Mouse (Mus musculus) brown adipose tissue, adult 24 weeks (tissue): ENCODE measurements around the gene Cenpa. TPM values are rescaled to one million over a fixed set of nuclear protein-coding genes. Genes with fewer than 3 reads are reported as not detected.
"Not testable (repeated sequence)": the region's sequence is repeated elsewhere in the genome, so short reads cannot be mapped to it uniquely, and the experiment has no call there.

Source experiments
- H3K27ac ChIP-seq: fragments of 200-500 bp; replicated peaks from 2 replicates; pipeline ENCODE4 v1.5.1; 2012; ENCODE audit warnings: low read depth, mild to moderate bottlenecking, low read length
- H3K4me1 ChIP-seq: fragments of 200-500 bp; 2 replicates; pipeline ENCODE4 v1.6.1; 2012; ENCODE audit warnings: low read length, mixed read lengths; ENCODE audit not compliant: control insufficient read depth, insufficient read depth, insufficient read length
- H3K4me3 ChIP-seq: fragments of 200-500 bp; 2 replicates; pipeline ENCODE4 v1.5.1; 2012; ENCODE audit warnings: low read depth, mild to moderate bottlenecking, low read length, moderate library complexity; ENCODE audit not compliant: insufficient read depth
- polyA plus RNA-seq: library from polyadenylated mRNA; stranded (reverse); fragments of >200 nt; gene quantifications from 2 replicates; pipeline ENCODE4 v1.2.4, GENCODE M21; 2012; ENCODE audit not compliant: missing spikeins, insufficient read depth, insufficient read length

Gene Cenpa
- polyA plus RNA-seq, 1 experiment: 13.7 TPM

DNA sequence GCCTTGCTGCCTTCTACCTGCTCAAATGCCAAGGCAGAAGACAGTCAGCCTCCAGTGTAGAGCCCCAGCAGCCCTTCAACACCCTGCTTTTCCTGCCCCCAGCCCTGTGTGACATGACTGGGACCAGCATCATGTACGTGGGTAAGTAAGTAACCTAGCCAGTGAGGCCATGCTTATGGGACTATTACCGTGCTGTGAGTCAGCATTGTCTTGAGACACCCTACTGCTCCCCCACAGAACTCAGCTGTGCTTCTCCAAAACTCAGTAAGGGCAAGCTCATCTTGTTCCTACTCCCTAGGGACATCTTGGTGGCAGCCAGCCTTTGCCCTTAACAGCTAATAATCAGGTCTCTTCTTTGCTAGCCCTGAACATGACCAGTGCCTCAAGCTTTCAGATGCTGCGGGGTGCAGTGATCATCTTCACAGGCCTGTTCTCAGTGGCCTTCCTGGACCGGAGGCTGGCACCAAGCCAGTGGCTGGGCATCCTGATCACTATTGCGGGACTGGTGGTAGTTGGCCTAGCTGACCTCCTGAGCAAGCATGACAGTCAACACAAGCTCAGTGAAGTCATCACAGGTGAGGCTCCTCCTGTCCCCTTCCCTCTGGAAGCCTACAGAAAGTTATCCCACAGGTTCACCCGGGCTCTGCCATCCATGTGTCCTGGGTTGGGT is 10.9 kb upstream of the Cenpa start:
- peaks cover 8% of the 10 kb centered on the region for H3K4me1 ChIP-seq
- H3K27ac ChIP-seq: no peak overlapping the region
- no peak overlapping the region for H3K4me3 ChIP-seq

DNA sequence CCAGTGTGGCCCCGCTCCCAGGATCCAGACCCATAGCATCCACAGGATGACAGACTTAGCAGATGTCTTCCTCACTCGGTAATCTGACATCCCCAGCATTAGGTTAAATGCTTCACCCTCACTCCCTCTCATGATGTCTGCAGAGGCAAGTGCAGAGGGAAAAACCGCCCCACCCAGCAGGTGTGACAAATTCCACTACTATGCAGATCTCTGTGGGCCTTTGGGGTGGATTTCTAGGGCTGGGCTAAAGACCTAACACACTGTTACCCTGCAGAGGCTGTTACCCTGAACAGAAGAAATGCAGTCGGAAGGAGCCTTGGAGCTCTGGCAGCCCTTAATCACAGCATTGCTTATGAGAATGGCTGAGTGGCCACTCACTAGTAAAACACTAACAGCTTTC is 7.5 kb upstream of the Cenpa start:
- Histone ChIP-seq H3K27ac (no peak overlapping the region), H3K4me3 (no peak overlapping the region), H3K4me1 (no peaks in the 10 kb centered on the region)

DNA sequence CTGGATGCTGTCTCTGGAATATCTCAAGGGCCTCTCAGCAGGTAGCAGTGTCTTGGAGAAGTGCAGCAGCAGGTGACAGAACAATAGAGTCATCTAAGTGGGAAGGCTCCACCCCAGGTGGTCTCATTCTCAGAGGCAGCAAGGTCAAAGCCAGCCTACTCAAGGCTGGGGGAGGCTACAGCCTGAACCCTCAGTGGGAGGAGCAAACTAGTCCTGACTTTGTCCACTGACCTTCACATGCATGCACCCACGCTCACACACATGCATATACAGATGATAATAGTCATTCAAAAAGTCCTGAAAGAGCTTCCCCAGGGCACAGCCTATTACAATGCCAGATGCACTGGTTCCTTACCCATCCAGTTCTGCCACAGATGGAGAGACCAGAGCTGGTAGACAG is 6.3 kb upstream of the Cenpa start:
- H3K4me3 ChIP-seq: no peak overlapping the region

DNA sequence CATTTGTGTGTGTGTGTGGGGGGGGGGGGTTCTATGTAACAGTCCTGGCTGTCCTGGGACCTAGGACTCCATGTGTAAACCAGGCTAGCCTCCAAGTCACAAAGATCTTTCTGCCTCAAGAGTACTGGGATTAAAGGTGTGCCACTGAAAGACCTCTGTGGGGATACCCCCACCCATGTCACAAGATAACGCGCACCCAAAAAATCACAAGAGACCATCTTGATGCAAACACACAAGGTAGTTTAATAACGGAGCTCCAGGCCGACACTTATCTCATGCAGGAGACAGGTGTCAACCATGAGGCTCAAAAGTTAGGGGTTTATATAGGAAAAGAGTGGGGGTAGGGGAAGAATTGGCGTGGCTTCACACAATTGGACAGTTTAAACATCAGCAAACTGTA is 5.8 kb upstream of the Cenpa start:
- Histone ChIP-seq H3K4me1 (peaks cover under 1% of the 10 kb centered on the region; the same call in 1 of the 2 replicates), H3K4me3 (no peak overlapping the region), H3K27ac (no peak overlapping the region)

More for the DNA sequence above, 6.3 kb upstream of the Cenpa start:
- Histone ChIP-seq H3K4me1 (no peaks in the 10 kb centered on the region), H3K27ac (no peak overlapping the region)

DNA sequence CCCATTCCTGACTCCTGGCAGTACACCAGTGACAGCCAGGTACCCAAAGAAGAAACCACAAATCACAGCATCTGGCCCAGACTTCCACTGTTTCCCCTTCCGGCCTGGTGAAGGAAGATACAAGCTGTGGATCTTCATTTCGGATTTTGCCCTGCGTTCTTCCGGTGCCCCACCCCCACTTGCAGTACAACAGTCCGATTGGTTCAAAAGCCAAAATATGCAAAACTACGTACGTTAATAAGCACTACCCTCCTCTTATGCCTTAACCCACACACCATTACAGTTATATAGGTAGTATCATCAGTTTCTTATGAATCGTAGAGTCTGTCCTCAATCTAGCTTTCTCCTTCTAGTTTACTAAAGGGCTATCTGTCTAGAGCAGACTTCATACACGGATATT is 1.2 kb upstream of the Cenpa start:
- Histone ChIP-seq H3K4me1 (peaks cover 4% of the 10 kb centered on the region; the same call in 1 of the 2 replicates), H3K4me3 (no peak overlapping the region), H3K27ac (no peak overlapping the region)

DNA sequence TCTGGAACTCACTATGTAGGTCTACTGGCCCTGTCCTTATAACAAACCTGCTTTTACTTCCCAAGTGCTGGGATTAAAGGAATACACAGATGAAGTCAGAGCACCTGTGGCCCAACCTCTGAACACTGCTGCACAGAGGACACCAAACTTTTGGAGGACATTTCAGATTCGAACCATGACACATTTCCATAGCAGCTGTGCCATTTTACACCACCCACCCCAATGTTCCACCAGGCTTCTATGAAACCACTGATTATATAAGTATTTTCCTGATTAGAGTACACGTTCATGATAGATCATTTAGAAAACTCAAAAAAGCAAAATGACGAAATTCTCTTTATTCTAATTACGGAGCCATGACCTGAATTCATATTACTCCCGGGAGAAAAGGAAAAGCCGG is 609 bp upstream of the Cenpa start:
- Histone ChIP-seq H3K27ac (peak overlapping the region; percentile 99), H3K4me3 (peak overlapping the region; percentile 60), H3K4me1 (peaks cover 4% of the 10 kb centered on the region; the same call in 1 of the 2 replicates)

DNA sequence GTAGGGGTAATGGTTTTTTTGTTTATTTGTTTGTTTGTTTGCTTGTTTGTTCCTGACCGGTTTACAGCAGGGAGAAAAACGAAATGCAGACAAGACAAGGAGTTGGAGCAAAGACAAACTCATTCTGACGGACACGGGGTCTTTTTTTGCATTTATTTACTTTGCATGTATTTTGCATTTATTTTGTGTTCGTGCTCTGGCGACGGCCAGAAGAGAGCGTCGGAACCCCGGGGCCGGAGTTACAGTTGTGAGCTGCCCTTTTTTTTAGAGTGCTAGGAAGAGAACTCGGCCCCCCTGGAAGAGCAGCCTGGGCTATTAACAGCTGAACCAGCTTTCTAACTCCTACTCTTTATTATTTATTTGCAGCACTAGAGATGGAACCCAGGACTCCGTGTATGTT is 638 bp downstream of the Cenpa start:
- no peak overlapping the region for H3K27ac ChIP-seq
- H3K4me3 ChIP-seq: peak overlapping the region; percentile 74
- H3K4me1 ChIP-seq: peaks cover 7% of the 10 kb centered on the region; the same call in 1 of the 2 replicates

DNA sequence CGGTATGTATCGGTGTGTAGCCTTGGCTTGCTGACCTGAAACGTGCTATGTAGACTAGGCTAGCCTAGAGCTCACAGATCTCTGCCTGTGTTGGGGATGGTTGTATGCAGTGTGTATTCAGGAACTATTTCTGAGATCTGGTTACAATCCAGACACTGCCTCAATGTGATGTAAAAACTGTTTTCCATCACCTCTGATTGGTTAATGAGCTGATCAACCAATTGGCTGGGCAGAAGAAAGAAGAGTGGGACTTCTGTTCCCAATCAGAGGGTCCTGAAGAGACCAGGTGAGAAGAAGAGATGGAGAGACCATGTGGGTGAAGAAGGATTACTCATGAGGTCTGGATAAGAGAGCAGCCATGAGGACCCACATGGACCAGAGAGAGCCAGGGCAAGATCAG is 1.1 kb downstream of the Cenpa start:
- Histone ChIP-seq H3K4me3 (peak overlapping the region; percentile 74), H3K27ac (no peak overlapping the region), H3K4me1 (peaks cover 8% of the 10 kb centered on the region; the same call in 1 of the 2 replicates)

DNA sequence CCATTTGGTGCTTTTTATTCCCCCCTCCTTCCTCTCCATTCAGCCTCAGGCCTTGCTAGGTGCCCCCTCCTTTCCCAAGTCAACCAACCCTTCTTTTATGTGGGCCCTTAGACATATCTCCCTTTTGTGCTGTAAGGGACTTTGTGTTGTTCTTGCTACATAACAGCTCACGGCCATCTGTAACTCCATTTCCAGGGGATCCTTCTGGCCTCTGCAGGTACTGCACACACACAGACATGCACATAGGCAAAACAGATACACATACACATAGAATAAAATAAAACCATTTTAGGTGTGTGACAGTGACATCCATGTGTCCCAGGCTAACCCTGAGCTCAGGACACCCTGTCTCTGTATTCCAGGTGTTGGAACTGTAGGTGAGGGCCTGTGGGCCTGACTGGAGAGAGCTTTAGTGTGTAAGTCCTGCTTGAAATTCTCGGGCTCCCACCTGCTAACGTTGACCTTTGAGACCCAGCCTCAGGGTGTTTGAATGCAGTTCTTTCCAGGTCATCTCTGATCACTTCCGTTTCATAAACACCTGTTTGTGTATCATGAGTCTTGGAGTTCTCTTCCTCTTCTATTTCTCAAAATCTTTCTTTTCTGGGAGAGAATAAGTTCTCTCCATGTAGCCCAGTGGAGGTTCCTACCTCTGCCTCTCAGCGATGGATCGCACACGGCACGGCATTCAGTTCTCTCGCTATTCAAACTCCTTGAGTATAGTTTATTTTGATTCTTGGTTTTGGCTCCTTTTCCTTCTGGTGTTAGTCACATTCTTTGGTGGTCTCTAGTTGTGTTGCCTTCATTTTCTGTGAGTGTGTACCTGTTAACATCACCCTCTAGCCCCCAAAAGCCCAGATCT is 2.3 kb downstream of the Cenpa start:
- Histone ChIP-seq H3K4me3 (no peak overlapping the region), H3K4me1 (peaks cover 19% of the 10 kb centered on the region), H3K27ac (no peak overlapping the region)

DNA sequence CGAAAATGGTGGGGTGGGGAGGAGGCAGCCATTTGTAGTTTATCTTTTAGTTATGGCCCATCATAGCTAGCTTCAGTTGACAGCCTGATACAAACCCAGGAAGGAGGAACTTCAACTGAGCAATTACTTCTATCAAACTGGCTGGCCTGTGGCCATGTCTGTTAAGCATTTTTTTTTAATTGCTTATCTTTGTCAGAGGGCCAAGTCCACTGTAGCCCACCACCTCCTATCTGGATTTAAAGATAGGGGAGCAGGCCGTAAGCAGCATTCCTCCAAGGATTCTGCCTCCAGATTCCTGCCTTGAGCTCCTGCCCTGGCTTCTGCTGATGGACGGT is 2.9 kb downstream of the Cenpa start:
- Histone ChIP-seq H3K4me3 (no peak overlapping the region), H3K4me1 (peaks cover 19% of the 10 kb centered on the region), H3K27ac (no peak overlapping the region)

DNA sequence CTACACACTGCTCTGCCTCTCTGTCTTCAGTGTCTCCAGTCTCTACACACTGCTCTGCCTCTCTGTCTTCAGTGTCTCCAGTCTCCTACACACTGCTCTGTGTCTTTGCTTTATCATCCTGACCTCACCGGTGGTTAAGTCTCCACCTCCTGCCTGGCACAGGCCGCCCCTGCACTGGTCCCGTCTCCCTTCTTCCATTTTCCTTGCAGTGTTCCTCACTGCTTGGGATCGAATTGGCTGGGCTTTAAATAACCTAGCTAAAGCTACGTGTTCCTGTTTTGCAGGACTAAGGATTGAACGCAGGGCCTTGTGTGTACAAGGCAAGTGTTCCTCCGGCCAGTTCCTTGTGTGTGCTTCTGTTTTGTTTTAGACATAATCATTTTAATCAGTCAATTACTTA is 3.5 kb downstream of the Cenpa start:
- H3K27ac ChIP-seq: no peak overlapping the region
- no peak overlapping the region for H3K4me3 ChIP-seq
- peaks cover 19% of the 10 kb centered on the region for H3K4me1 ChIP-seq

DNA sequence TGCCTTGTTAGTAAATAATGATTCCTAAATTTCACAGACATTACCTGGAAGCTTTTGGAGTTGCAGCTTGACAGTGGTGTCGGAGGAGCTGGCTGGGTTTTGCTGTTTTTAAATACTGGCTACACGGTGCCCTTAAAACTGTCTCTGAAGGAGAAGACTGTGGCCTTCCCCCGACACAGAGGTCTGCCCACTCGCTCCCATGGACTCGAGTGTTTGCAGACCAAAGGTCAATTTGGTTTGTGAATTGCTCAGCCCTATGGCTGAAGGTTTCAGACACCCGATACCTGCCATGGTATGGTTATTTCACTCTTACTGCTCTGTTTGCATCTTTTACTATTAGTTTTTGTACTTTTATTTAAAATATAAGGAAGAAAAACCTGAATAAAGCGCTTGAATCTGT is 7.4 kb downstream of the Cenpa start:
- Histone ChIP-seq H3K4me1 (peaks cover 15% of the 10 kb centered on the region), H3K27ac (peak overlapping the region; percentile 31; the same call in 1 of the 2 replicates), H3K4me3 (no peak overlapping the region)

DNA sequence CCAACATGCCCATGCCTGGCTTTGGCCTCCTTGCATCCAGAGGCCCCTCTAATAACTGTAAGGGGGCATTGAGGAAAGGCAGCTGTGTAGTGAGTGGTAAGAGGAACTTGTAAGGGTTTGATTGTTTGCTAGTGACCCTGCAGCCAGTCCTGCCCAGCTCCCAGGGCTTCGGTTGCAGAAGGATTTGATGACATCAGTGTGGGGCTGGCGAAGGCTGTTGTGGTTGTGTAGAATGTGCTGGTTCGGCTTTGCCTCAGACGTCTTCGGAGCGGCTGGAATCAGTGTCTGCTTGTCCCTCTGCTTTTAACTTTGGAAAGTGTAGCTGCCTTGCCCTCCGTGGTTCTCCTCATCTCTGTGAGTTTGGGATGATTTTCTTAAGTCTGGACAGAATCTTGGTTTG is 10.2 kb downstream of the Cenpa start:
- no peak overlapping the region for H3K27ac ChIP-seq
- H3K4me3 ChIP-seq: no peak overlapping the region
- H3K4me1 ChIP-seq: peaks cover 15% of the 10 kb centered on the region

DNA sequence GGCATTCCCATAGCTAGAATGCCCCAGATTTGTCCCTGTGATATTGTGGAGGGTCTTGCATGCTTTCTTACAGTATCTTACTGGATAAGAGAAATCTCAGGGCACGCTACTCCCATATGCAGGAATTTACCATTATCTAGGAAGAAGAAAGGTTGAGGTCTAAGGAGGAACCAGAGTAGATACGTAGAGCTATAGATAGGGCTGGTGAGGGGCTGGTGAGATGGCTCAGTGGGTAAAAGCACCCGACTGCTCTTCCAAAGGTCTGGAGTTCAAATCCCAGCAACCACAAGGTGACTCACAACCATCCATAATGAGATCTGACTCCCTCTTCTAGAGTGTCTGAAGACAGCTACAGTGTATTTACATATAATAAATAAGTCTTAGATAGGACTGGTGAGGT is 11.5 kb downstream of the Cenpa start:
- not testable (repeated sequence) for H3K4me1 ChIP-seq, H3K4me3 ChIP-seq

DNA sequence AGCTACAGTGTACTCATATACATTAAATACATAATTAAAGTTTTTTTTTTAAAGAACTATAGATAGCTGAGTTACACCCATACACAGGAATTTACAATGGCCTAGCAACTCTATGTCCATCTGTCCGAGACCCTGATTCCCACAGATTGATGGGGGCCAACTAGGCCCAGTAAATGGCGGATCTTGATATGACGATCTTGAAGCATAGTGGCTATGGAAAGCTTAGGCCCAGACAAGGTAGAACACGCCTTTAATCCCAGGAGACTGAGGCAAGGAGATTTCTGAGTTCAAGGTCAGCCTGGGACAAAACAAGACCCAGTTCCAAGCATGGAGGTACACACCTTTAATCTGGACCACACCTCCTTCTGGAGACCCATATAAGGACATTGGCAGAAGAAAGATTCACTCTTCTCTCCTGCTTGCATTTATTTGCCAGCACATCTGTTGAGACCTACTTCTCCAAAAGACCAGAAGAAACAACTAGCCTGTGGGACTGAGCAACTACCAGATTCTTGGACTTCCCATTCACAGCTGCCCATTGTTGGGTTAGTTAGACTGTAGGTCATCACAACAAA is 12.2 kb downstream of the Cenpa start:
- H3K4me1 ChIP-seq: no peaks in the 10 kb centered on the region
- no peak overlapping the region for H3K4me3 ChIP-seq
- no peak overlapping the region for H3K27ac ChIP-seq

More for the DNA sequence above, 11.5 kb downstream of the Cenpa start:
- H3K27ac ChIP-seq: not testable (repeated sequence)
